ENCODE assay signal across 9 mouse cellular contexts in the genomic region with DNA sequence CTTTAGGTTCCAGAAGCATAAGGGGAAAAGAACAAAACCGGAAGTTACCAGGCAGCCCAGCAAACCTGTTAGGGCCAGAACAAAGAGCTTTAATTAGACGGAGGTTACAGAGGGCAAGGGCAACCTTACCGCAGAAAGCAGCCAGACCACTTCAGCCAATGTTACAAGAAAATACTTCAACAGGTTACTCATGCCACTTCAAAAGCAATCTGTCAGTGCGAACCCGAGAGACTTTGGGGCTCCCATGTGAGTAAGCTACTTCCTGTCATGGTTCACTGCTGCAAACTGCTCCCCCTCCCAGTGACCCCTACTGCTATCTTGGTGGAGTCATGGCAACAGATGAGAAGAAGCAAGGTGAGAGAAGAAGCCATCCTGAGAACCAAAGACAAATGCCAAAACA. TPM values are rescaled to one million over a fixed set of nuclear protein-coding genes. Genes with fewer than 3 reads are reported as not detected.
DNase-seq lines count a peak whose midpoint lies in the region; ATAC-seq lines count a peak whose summit lies in the region.
"Had no signal": no experiment of that assay in that cellular context is flagged by ENCODE, and none has a peak within 500 bp of the region (broad histone marks: within the 10 kb centered on the region; RNA-seq: fewer than 3 reads in every experiment).

No protein-coding gene starts in this region.

- WGBS in midbrain, embryonic 16.5 days, result 24% methylated on average over 5 of the region's 5 CpGs

- H3K27me3 ChIP-seq in midbrain, embryonic 16.5 days (ENCODE audit: control insufficient read depth, insufficient read depth, low read depth, low read length), result no peaks in the 10 kb centered on the region
- H3K27me3 ChIP-seq: limb, embryonic 15.5 days had no signal

- H3K9ac ChIP-seq in midbrain, embryonic 16.5 days (ENCODE audit: low read depth, low read length), result no peak overlapping the region
- H3K9ac ChIP-seq: limb, embryonic 15.5 days had no signal

- peak; percentile 31 for DNase-seq in adrenal gland, adult 2 months
- no peak for DNase-seq in adrenal gland, postnatal 25 days
- DNase-seq in embryo, embryonic 10.5 days (ENCODE audit: low spot score), result peak; percentile 40
- peak; percentile 21 for DNase-seq in kidney, postnatal 14 days
- peak; percentile 23 for DNase-seq in retina, embryonic 14.5 days (ENCODE audit: low spot score)
- no peak for DNase-seq in layer of hippocampus, postnatal 25 days (ENCODE audit: extremely low spot score in 1 of 2, low spot score in 1 of 2)
- DNase-seq in right cerebral cortex, postnatal 10 days (ENCODE audit: low spot score in 2 of 2), result no peak

- no peaks in the 10 kb centered on the region for H3K4me1 ChIP-seq in midbrain, embryonic 16.5 days (ENCODE audit: control insufficient read depth, insufficient read depth, low read length)

- ATAC-seq in midbrain, embryonic 16.5 days, result no peak

- H3K9me3 ChIP-seq in midbrain, embryonic 16.5 days (replicated peaks; ENCODE audit: control insufficient read depth, low read length, poor library complexity, severe bottlenecking), result no peaks in the 10 kb centered on the region
- H3K9me3 ChIP-seq: limb, embryonic 15.5 days had no signal

- H3K4me2 ChIP-seq in midbrain, embryonic 16.5 days (ENCODE audit: low read length), result no peak overlapping the region
- H3K4me2 ChIP-seq: limb, embryonic 15.5 days had no signal

- H3K4me3 ChIP-seq in midbrain, embryonic 16.5 days (ENCODE audit: low read depth, low read length), result no peak overlapping the region
- H3K4me3 ChIP-seq: limb, embryonic 15.5 days had no signal

- no peaks in the 10 kb centered on the region for H3K36me3 ChIP-seq in midbrain, embryonic 16.5 days (ENCODE audit: control insufficient read depth, insufficient read depth, low read length)
- H3K36me3 ChIP-seq: limb, embryonic 15.5 days had no signal

- no peak overlapping the region for H3K27ac ChIP-seq in midbrain, embryonic 16.5 days (ENCODE audit: low read length)
- H3K27ac ChIP-seq: limb, embryonic 15.5 days had no signal

RNA-seq across cellular contexts. Expression of a gene that starts 18.0 kb away (rescaled TPM):
- 10 to 100 TPM; 58.6 to 63.1 TPM for total RNA-seq in adrenal gland, adult 2 months (2021)
- polyA plus RNA-seq in adrenal gland, adult 2 months (2012; rRNA removed), result 4.7 and 4.8 TPM in 2 replicates
- total RNA-seq in adrenal gland, postnatal 25 days (2021), result 44.1 and 65.6 TPM in 2 replicates
- 10 to 100 TPM; 38.7 to 42.6 TPM for total RNA-seq in layer of hippocampus, postnatal 25 days (2021)
- polyA plus RNA-seq in midbrain, embryonic 16.5 days (2015; fragmentation: Nextera tagmentation; extraction: Ambion mirVana), result 78.0 and 82.7 TPM in 2 replicates

Comparison
In these comparisons a context has a peak if more than half of its experiments do, and no peak if none do; other contexts are left out.
1. DNase-seq: peak in adrenal gland, adult 2 months (single experiment), embryo, embryonic 10.5 days (single experiment), kidney, postnatal 14 days (single experiment) and retina, embryonic 14.5 days (single experiment); none in adrenal gland, postnatal 25 days (single experiment), layer of hippocampus, postnatal 25 days (0 of 2) and right cerebral cortex, postnatal 10 days (0 of 2).